Mouse (Mus musculus) embryonic facial prominence, embryonic 12.5 days (tissue): ENCODE measurements around the gene Robo4. TPM values are rescaled to one million over a fixed set of nuclear protein-coding genes. Genes with fewer than 3 reads are reported as not detected.
A peak's percentile ranks its signal among the peaks of the same experiment; 100 is the strongest.

Experiments
- ATAC-seq: fragments of 200-750 bp; cut with Nextera tagmentation; 2 replicates; pipeline ENCODE4 v1.8.0; 2017; ENCODE audit not compliant: insufficient number of reproducible peaks, insufficient read depth, low FRiP score, low TSS enrichment
- H3K27ac ChIP-seq: fragments of 300-500 bp; sonication (generic); 2 replicates; pipeline ENCODE4 v1.5.1; 2016; ENCODE audit warnings: mild to moderate bottlenecking
- H3K27me3 ChIP-seq: fragments of 300-500 bp; sonication (generic); 2 replicates; pipeline ENCODE4 v1.6.1; 2016; ENCODE audit warnings: mild to moderate bottlenecking, moderate library complexity
- H3K36me3 ChIP-seq: fragments of 300-500 bp; sonication (generic); 2 replicates; pipeline ENCODE4 v1.6.1; 2016; ENCODE audit warnings: mild to moderate bottlenecking
- H3K4me1 ChIP-seq: fragments of 300-500 bp; sonication (generic); 2 replicates; pipeline ENCODE4 v1.6.1; 2016
- H3K4me2 ChIP-seq: fragments of 300-500 bp; sonication (generic); replicated peaks from 2 replicates; pipeline ENCODE4 v1.6.1; 2016; ENCODE audit warnings: mild to moderate bottlenecking, moderate library complexity
- H3K4me3 ChIP-seq: fragments of 300-500 bp; sonication (generic); 2 replicates; pipeline ENCODE4 v1.5.1; 2016; ENCODE audit warnings: mild to moderate bottlenecking
- H3K9ac ChIP-seq: fragments of 300-500 bp; sonication (generic); 2 replicates; pipeline ENCODE4 v1.6.1; 2016; ENCODE audit warnings: mild to moderate bottlenecking, moderate library complexity
- H3K9me3 ChIP-seq: fragments of 300-500 bp; sonication (generic); 2 replicates; pipeline ENCODE4 v1.6.1; 2016; ENCODE audit warnings: mild to moderate bottlenecking, moderate library complexity
- WGBS: fragments of 180-500 bp; shearing (Covaris S2); methylation state at CpG from one replicate; pipeline ENCODE4 v1.1.7; 2016; 5-methylcytosine and 5-hydroxymethylcytosine counted together
- polyA plus RNA-seq: library from polyadenylated mRNA; unstranded; fragments of >200 nt; fragmentation: Nextera tagmentation; extraction: Ambion mirVana; gene quantifications from 2 replicates; pipeline ENCODE4 v1.2.1, GENCODE M21; 2016

Gene Robo4
- polyA plus RNA-seq, 1 experiment from 2014 or later: 7.7 TPM

- Histone ChIP-seq H3K27ac (no peak overlapping the region), H3K36me3 (no peaks in the 10 kb centered on the region), H3K4me3 (0 out of 2 replicates have a peak overlapping the region, but pooled peaks have one; percentile 29), H3K9me3 (no peaks in the 10 kb centered on the region), H3K9ac (no peak overlapping the region), H3K4me1 (peaks cover 12% of the 10 kb centered on the region), H3K27me3 (peaks cover 99% of the 10 kb centered on the region), H3K4me2 (no peak overlapping the region)
- WGBS: 38% methylated on average over 1 of the region's 1 CpGs
- no peak for ATAC-seq
Observed at GRCm38 (mm10) chr9:37457151-37457550, 55.5 kb downstream of the Robo4 start.

- H3K36me3 ChIP-seq: no peaks in the 10 kb centered on the region
- peak overlapping the region; percentile 94 for H3K4me2 ChIP-seq
- H3K27me3 ChIP-seq: peaks cover 90% of the 10 kb centered on the region
- 0 out of 2 replicates have a peak overlapping the region, but pooled peaks have one; percentile 16 for H3K9ac ChIP-seq
- H3K4me1 ChIP-seq: peaks cover 12% of the 10 kb centered on the region
- no peaks in the 10 kb centered on the region for H3K9me3 ChIP-seq
- under 1% methylated on average over 9 of the region's 9 CpGs for WGBS
- peak overlapping the region; percentile 46 for H3K4me3 ChIP-seq
- no peak for ATAC-seq
- H3K27ac ChIP-seq: no peak overlapping the region
Observed at GRCm38 (mm10) chr9:37459665-37460042, 58.0 kb downstream of the Robo4 start.

- under 1% methylated on average over 81 of the region's 81 CpGs for WGBS
- no peak for ATAC-seq
Observed at GRCm38 (mm10) chr9:37460043-37460960, 58.6 kb downstream of the Robo4 start.

GRCm38 (mm10) chr9:37460961-37461340 lies 59.3 kb downstream of the Robo4 start:
- ATAC-seq: no peak
- 9% methylated on average over 5 of the region's 5 CpGs for WGBS
- H3K9ac ChIP-seq: no peak overlapping the region; the same call in 1 of the 2 replicates

More at GRCm38 (mm10) chr9:37460043-37460960, 58.6 kb downstream of the Robo4 start:
- Histone ChIP-seq H3K27me3 (peaks cover 84% of the 10 kb centered on the region), H3K9ac (peak overlapping the region; percentile 16), H3K4me3 (peak overlapping the region; percentile 46), H3K4me1 (peaks cover 12% of the 10 kb centered on the region), H3K27ac (no peak overlapping the region), H3K9me3 (no peaks in the 10 kb centered on the region), H3K4me2 (peak overlapping the region; percentile 94), H3K36me3 (no peaks in the 10 kb centered on the region)

GRCm38 (mm10) chr9:37461571-37461970 lies 59.9 kb downstream of the Robo4 start:
- H3K9ac ChIP-seq: no peak overlapping the region
- no peaks in the 10 kb centered on the region for H3K9me3 ChIP-seq
- H3K4me1 ChIP-seq: peaks cover 7% of the 10 kb centered on the region
- no peak overlapping the region for H3K27ac ChIP-seq
- peaks cover 74% of the 10 kb centered on the region for H3K27me3 ChIP-seq
- no peak for ATAC-seq
- WGBS: 6% methylated on average over 3 of the region's 3 CpGs
- no peaks in the 10 kb centered on the region for H3K36me3 ChIP-seq
- H3K4me3 ChIP-seq: no peak overlapping the region
- no peak overlapping the region for H3K4me2 ChIP-seq

More at GRCm38 (mm10) chr9:37460961-37461340, 59.3 kb downstream of the Robo4 start:
- Histone ChIP-seq H3K27me3 (peaks cover 80% of the 10 kb centered on the region), H3K4me1 (peaks cover 12% of the 10 kb centered on the region), H3K9me3 (no peaks in the 10 kb centered on the region), H3K36me3 (no peaks in the 10 kb centered on the region), H3K27ac (no peak overlapping the region), H3K4me2 (peak overlapping the region; percentile 94), H3K4me3 (peak overlapping the region; percentile 46)

GRCm38 (mm10) chr9:37462764-37463163 lies 61.1 kb downstream of the Robo4 start:
- Histone ChIP-seq H3K27ac (no peak overlapping the region), H3K36me3 (no peaks in the 10 kb centered on the region), H3K9me3 (no peaks in the 10 kb centered on the region), H3K4me3 (no peak overlapping the region), H3K9ac (no peak overlapping the region), H3K4me1 (peaks cover 6% of the 10 kb centered on the region), H3K4me2 (no peak overlapping the region), H3K27me3 (peaks cover 62% of the 10 kb centered on the region)
- 14% methylated on average over 7 of the region's 7 CpGs for WGBS
- ATAC-seq: no peak

Other genes with a start within 250 kb of the Robo4 start
- gene Tmem218, start 193.7 kb upstream of the Robo4 start, polyA plus RNA-seq: 15.4 and 17.6 TPM in 2 replicates
- 1.7 and 2.0 TPM in 2 replicates for gene Slc37a2, start 146.2 kb upstream of the Robo4 start, polyA plus RNA-seq
- gene Ccdc15, start 53.5 kb upstream of the Robo4 start, polyA plus RNA-seq: 8.3 and 8.4 TPM in 2 replicates
- gene Hepacam, start 34.5 kb upstream of the Robo4 start, polyA plus RNA-seq: 0.10 TPM in 1 of 2 replicates, not detected in the other
- 2.7 TPM in 2 replicates for gene Robo3, start 31.3 kb downstream of the Robo4 start, polyA plus RNA-seq
- 43.1 and 44.7 TPM in 2 replicates for gene Msantd2, start 87.4 kb downstream of the Robo4 start, polyA plus RNA-seq
- 34.0 and 38.3 TPM in 2 replicates for gene Esam, start 126.2 kb downstream of the Robo4 start, polyA plus RNA-seq
- gene Vsig2, start 137.4 kb downstream of the Robo4 start, polyA plus RNA-seq: 1.0 and 1.1 TPM in 2 replicates
- gene Nrgn, start 151.0 kb downstream of the Robo4 start, polyA plus RNA-seq: 6.7 and 6.9 TPM in 2 replicates
- 7.3 and 7.8 TPM in 2 replicates for gene Siae, start 153.8 kb downstream of the Robo4 start, polyA plus RNA-seq
- 8.3 and 10.0 TPM in 2 replicates for gene Spa17, start 211.8 kb downstream of the Robo4 start, polyA plus RNA-seq